Mouse (Mus musculus) MEL (cell line): Measurements from ENCODE around the gene Pigs. TPM values are rescaled to one million over a fixed set of nuclear protein-coding genes. Genes with fewer than 3 reads are reported as not detected.

Experiments
- DNase-seq: peaks from one replicate; pipeline ENCODE4 v3.0.0; 2011; ENCODE audit warnings: low read depth, low spot score
- H3K27ac ChIP-seq: 2 replicates; pipeline ENCODE4 v1.5.1; 2012; ENCODE audit warnings: low read depth, mild to moderate bottlenecking, control low read depth, low read length, moderate library complexity; ENCODE audit not compliant: control insufficient read depth
- H3K27me3 ChIP-seq, 2 experiments: fragments of 150-350 bp in 1 of 2; sonication (generic) in 1 of 2; 2 replicates each; pipeline ENCODE4 v1.6.1; 2012; ENCODE audit warnings: low read length in 2 of 2, mild to moderate bottlenecking in 2 of 2, improper control_type of control experiment in 1 of 2, moderate library complexity in 1 of 2; ENCODE audit not compliant: insufficient read depth in 2 of 2, control insufficient read depth in 1 of 2
- H3K36me3 ChIP-seq, 2 experiments: 2 replicates each; pipeline ENCODE4 v1.6.1; 2012 to 2014; ENCODE audit warnings: low read length in 2 of 2, improper control_type of control experiment in 1 of 2, inconsistent platforms in 1 of 2, mild to moderate bottlenecking in 1 of 2; ENCODE audit not compliant: insufficient read depth in 2 of 2, control insufficient read depth in 1 of 2
- H3K4me1 ChIP-seq, 2 experiments: fragments of 150-350 bp in 1 of 2; sonication (generic) in 1 of 2; 2 replicates each; pipeline ENCODE4 v1.6.1; 2012; ENCODE audit warnings: low read length in 2 of 2, improper control_type of control experiment in 1 of 2, mild to moderate bottlenecking in 1 of 2; ENCODE audit not compliant: insufficient read depth in 2 of 2, control insufficient read depth in 1 of 2
- H3K4me3 ChIP-seq, 2 experiments: fragments of 150-350 bp in 1 of 2; sonication (generic) in 1 of 2; 2 replicates each; pipeline ENCODE4 v1.5.1; 2012; ENCODE audit warnings: low read depth in 2 of 2, low read length in 2 of 2, mild to moderate bottlenecking in 2 of 2, moderate library complexity in 2 of 2, control low read depth in 1 of 2, improper control_type of control experiment in 1 of 2; ENCODE audit not compliant: control insufficient read depth in 1 of 2, insufficient read depth in 1 of 2
- H3K79me2 ChIP-seq: 2 replicates; pipeline ENCODE4 v1.6.1; 2012; ENCODE audit warnings: mild to moderate bottlenecking, low read length, moderate library complexity; ENCODE audit not compliant: control insufficient read depth, poor library complexity, insufficient read depth
- H3K9ac ChIP-seq: 2 replicates; pipeline ENCODE4 v1.6.1; 2012; ENCODE audit warnings: low read depth, mild to moderate bottlenecking, control low read depth, low read length, moderate library complexity; ENCODE audit not compliant: control insufficient read depth, poor library complexity, severe bottlenecking
- H3K9me3 ChIP-seq: fragments of 150-350 bp; sonication (generic); replicated peaks from 2 replicates; pipeline ENCODE4 v1.6.1; 2012; ENCODE audit warnings: mild to moderate bottlenecking, low read length, improper control_type of control experiment, moderate library complexity; ENCODE audit not compliant: insufficient read depth
- BHLHE40 ChIP-seq: IDR thresholded peaks from 2 replicates; pipeline ENCODE4 v1.6.1; 2012; ENCODE audit warnings: low read depth, mild to moderate bottlenecking, inconsistent platforms, low read length, improper control_type of control experiment, borderline replicate concordance
- CHD1 ChIP-seq: IDR thresholded peaks from 2 replicates; pipeline ENCODE4 v1.6.1; 2012; ENCODE audit warnings: low read depth, mild to moderate bottlenecking, inconsistent platforms, low read length, improper control_type of control experiment
- ELF1 ChIP-seq: IDR thresholded peaks from 2 replicates; pipeline ENCODE4 v1.6.1; 2014; ENCODE audit warnings: low read depth, mild to moderate bottlenecking, inconsistent platforms, low read length, improper control_type of control experiment, moderate library complexity
- EP300 ChIP-seq, 2 experiments: IDR thresholded peaks; 2 replicates each; pipeline ENCODE4 v1.6.1; 2011; ENCODE audit warnings: improper control_type of control experiment in 2 of 2, low read length in 2 of 2, low read depth in 1 of 2, mild to moderate bottlenecking in 1 of 2
- ETS1 ChIP-seq: IDR thresholded peaks from 2 replicates; pipeline ENCODE4 v1.6.1; 2012; ENCODE audit warnings: low read depth, mild to moderate bottlenecking, inconsistent platforms, low read length, improper control_type of control experiment, moderate library complexity
- GABPA ChIP-seq: IDR thresholded peaks from 2 replicates; pipeline ENCODE4 v1.6.1; 2012; ENCODE audit warnings: low read depth, mild to moderate bottlenecking, inconsistent platforms, low read length, improper control_type of control experiment, moderate library complexity
- GATA1 ChIP-seq: IDR thresholded peaks from 2 replicates; pipeline ENCODE4 v1.6.1; 2011; ENCODE audit warnings: low read depth, low read length, improper control_type of control experiment
- JUND ChIP-seq: IDR thresholded peaks from 2 replicates; pipeline ENCODE4 v1.6.1; 2011; ENCODE audit warnings: low read depth, mild to moderate bottlenecking, improper control_type of control experiment, low read length
- MAX ChIP-seq: IDR thresholded peaks from 2 replicates; pipeline ENCODE4 v1.6.1; 2011; ENCODE audit warnings: low read length, improper control_type of control experiment
- MAZ ChIP-seq: IDR thresholded peaks from 2 replicates; pipeline ENCODE4 v1.6.1; 2012; ENCODE audit warnings: low read depth, mild to moderate bottlenecking, inconsistent platforms, low read length, improper control_type of control experiment
- MEF2A ChIP-seq: IDR thresholded peaks from 2 replicates; pipeline ENCODE4 v1.6.1; 2014; ENCODE audit warnings: low read depth, mild to moderate bottlenecking, inconsistent platforms, low read length, improper control_type of control experiment; ENCODE audit not compliant: poor library complexity, insufficient replicate concordance, severe bottlenecking; ENCODE audit errors: extremely low read depth
- MXI1 ChIP-seq: IDR thresholded peaks from 2 replicates; pipeline ENCODE4 v1.6.1; 2011; ENCODE audit warnings: mild to moderate bottlenecking, low read depth, low read length, improper control_type of control experiment
- MYC ChIP-seq: IDR thresholded peaks from 2 replicates; pipeline ENCODE4 v1.6.1; 2011; ENCODE audit warnings: low read depth, mild to moderate bottlenecking, low read length, improper control_type of control experiment, moderate library complexity
- NRF1 ChIP-seq: IDR thresholded peaks from 2 replicates; pipeline ENCODE4 v1.6.1; 2014; ENCODE audit warnings: low read depth, mild to moderate bottlenecking, inconsistent platforms, low read length, improper control_type of control experiment, moderate library complexity; ENCODE audit not compliant: poor library complexity, insufficient read depth, severe bottlenecking
- POLR2A ChIP-seq, 2 experiments: IDR thresholded peaks; 2 replicates each; pipeline ENCODE4 v1.6.1; 2011 to 2012; ENCODE audit warnings: low read length in 2 of 2, mild to moderate bottlenecking in 2 of 2, control low read depth in 1 of 2, improper control_type of control experiment in 1 of 2, low read depth in 1 of 2, moderate library complexity in 1 of 2; ENCODE audit not compliant: control insufficient read depth in 1 of 2, insufficient read depth in 1 of 2, poor library complexity in 1 of 2
- RCOR1 ChIP-seq: IDR thresholded peaks from 2 replicates; pipeline ENCODE4 v1.6.1; 2012; ENCODE audit warnings: low read depth, mild to moderate bottlenecking, inconsistent platforms, low read length, improper control_type of control experiment
- SIN3A ChIP-seq: IDR thresholded peaks from 2 replicates; pipeline ENCODE4 v1.6.1; 2012; ENCODE audit warnings: low read length, improper control_type of control experiment, inconsistent platforms
- TAL1 ChIP-seq: IDR thresholded peaks from 2 replicates; pipeline ENCODE4 v1.6.1; 2012; ENCODE audit warnings: mild to moderate bottlenecking, inconsistent platforms, low read length, moderate library complexity, mixed read lengths
- TBP ChIP-seq: IDR thresholded peaks from 2 replicates; pipeline ENCODE4 v1.8.0; 2011; ENCODE audit warnings: low read depth, low read length, improper control_type of control experiment
- TCF12 ChIP-seq: IDR thresholded peaks from 2 replicates; pipeline ENCODE4 v1.6.1; 2014; ENCODE audit warnings: low read depth, mild to moderate bottlenecking, inconsistent platforms, low read length, improper control_type of control experiment, moderate library complexity
- UBTF ChIP-seq: IDR thresholded peaks from 2 replicates; pipeline ENCODE4 v1.6.1; 2012; ENCODE audit warnings: low read depth, mild to moderate bottlenecking, inconsistent platforms, low read length, improper control_type of control experiment, moderate library complexity, borderline replicate concordance; ENCODE audit not compliant: insufficient read depth
- ZC3H11A ChIP-seq: IDR thresholded peaks from 2 replicates; pipeline ENCODE4 v1.6.1; 2012; ENCODE audit warnings: low read depth, mild to moderate bottlenecking, inconsistent platforms, low read length, improper control_type of control experiment
- ZKSCAN1 ChIP-seq: IDR thresholded peaks from 2 replicates; pipeline ENCODE4 v1.6.1; 2012; ENCODE audit warnings: low read depth, mild to moderate bottlenecking, inconsistent platforms, low read length, improper control_type of control experiment, moderate library complexity
- ZNF384 ChIP-seq: IDR thresholded peaks from 2 replicates; pipeline ENCODE4 v1.6.1; 2012; ENCODE audit warnings: low read depth, mild to moderate bottlenecking, inconsistent platforms, low read length, improper control_type of control experiment
- polyA plus RNA-seq, 2 experiments: library from polyadenylated mRNA; stranded (reverse) in 1 of 2; unstranded in 1 of 2; fragments of >175 nt in 1 of 2; fragments of >200 nt in 1 of 2; gene quantifications; 2 replicates each; pipeline versions ENCODE4 v1.2.1 to v1.2.4; 2012; ENCODE audit warnings: low replicate concordance in 2 of 2, low read depth in 1 of 2; ENCODE audit not compliant: insufficient read length in 2 of 2, insufficient read depth in 1 of 2, missing spikeins in 1 of 2
- total RNA-seq: library from RNA; depleted of rRNA; stranded (reverse); fragments of 300-350 nt; gene quantifications from 2 replicates; pipeline ENCODE4 v1.2.3, GENCODE M21; 2012

Pigs gene
- total and polyA plus RNA-seq, 3 experiments: 28.5 to 97.1 (median 51.2) TPM

GRCm38 (mm10) chr11:78344328-78344889 is 16.2 kb downstream of the Pigs start:
- peaks cover 13 to 25% of the 10 kb centered on the region in 2 experiments for H3K4me1 ChIP-seq
- peaks cover 0 to 21% of the 10 kb centered on the region in 2 experiments; a peak in 2 of 4 replicates for H3K36me3 ChIP-seq
- peaks cover 9% of the 10 kb centered on the region for H3K79me2 ChIP-seq
- peak overlapping the region; percentile 56 for H3K27ac ChIP-seq
- peak overlapping the region; percentile 55 to 96 for H3K4me3 ChIP-seq
- H3K9me3 ChIP-seq: no peaks in the 10 kb centered on the region
- H3K27me3 ChIP-seq: no peaks in the 10 kb centered on the region
- peak overlapping the region; percentile 82 for H3K9ac ChIP-seq
- DNase-seq: peak; percentile 90
- TF ChIP-seq ELF1: no peak
- 0 out of 4 replicates have a peak, but pooled peaks of 1 of the 2 experiments have one; percentile 22 for TF ChIP-seq POLR2A (IDR thresholded peaks at IDR 0.05; ENCODE audit: control insufficient read depth in 1 of 2, insufficient read depth in 1 of 2, low read depth in 1 of 2, low read length in 2 of 2, poor library complexity in 1 of 2)
- TF ChIP-seq TBP: peak; percentile 90
- TF ChIP-seq TCF12: peak; percentile 81
- TF ChIP-seq NRF1: no peak
- TF ChIP-seq RCOR1: peak; percentile 57
- peak; percentile 77 for TF ChIP-seq TAL1
- peak; percentile 86 for TF ChIP-seq GATA1
- no peak for TF ChIP-seq ZKSCAN1
- TF ChIP-seq ZNF384: peak; percentile 89
- TF ChIP-seq SIN3A: peak; percentile 92
- 0 out of 2 replicates have a peak, but pooled peaks have one; percentile 40 for TF ChIP-seq MEF2A
- TF ChIP-seq EP300 (IDR thresholded peaks at IDR 0.05; ENCODE audit: low read depth in 1 of 2, low read length in 2 of 2): peak; percentile 67 to 76
- peak; percentile 70 for TF ChIP-seq ETS1
- no peak for TF ChIP-seq ZC3H11A
- no peak for TF ChIP-seq BHLHE40
- peak; percentile 90; the same call in 1 of the 2 replicates for TF ChIP-seq CHD1
- no peak for TF ChIP-seq JUND
- peak; percentile 78; the same call in 1 of the 2 replicates for TF ChIP-seq MYC
- TF ChIP-seq UBTF: 0 out of 2 replicates have a peak, but pooled peaks have one; percentile 59
- TF ChIP-seq MXI1: peak; percentile 98
- TF ChIP-seq GABPA: no peak
- TF ChIP-seq MAZ: 0 out of 2 replicates have a peak, but pooled peaks have one; percentile 18
- TF ChIP-seq MAX: peak; percentile 77
